Mouse (Mus musculus) heart, postnatal 0 days (tissue): ENCODE data around the gene Kxd1.

Experiments
- CTCF ChIP-seq: IDR thresholded peaks from 2 replicates; pipeline ENCODE4 v1.5.1; 2016; ENCODE audit warnings: antibody characterized with exemption, control low read depth, low read depth
- EP300 ChIP-seq: IDR thresholded peaks from 2 replicates; pipeline ENCODE4 v1.6.1; 2016; ENCODE audit warnings: antibody characterized with exemption, low read depth

GRCm38 (mm10) chr8:70510228-70510915 lies 17.4 kb downstream of the Kxd1 start, which contains the start of gene Uba52:
- TF ChIP-seq EP300 = 0 out of 2 replicates have a peak, but pooled peaks have one; percentile 16
- TF ChIP-seq CTCF = no peak
